Mouse (Mus musculus) embryo, embryonic 10.5 days (tissue): ENCODE measurements around the gene Cradd.

Source experiments
- DNase-seq: peaks from one replicate; pipeline ENCODE4 v3.0.0-alpha.2; 2015; ENCODE audit warnings: low spot score

Cradd gene

DNA sequence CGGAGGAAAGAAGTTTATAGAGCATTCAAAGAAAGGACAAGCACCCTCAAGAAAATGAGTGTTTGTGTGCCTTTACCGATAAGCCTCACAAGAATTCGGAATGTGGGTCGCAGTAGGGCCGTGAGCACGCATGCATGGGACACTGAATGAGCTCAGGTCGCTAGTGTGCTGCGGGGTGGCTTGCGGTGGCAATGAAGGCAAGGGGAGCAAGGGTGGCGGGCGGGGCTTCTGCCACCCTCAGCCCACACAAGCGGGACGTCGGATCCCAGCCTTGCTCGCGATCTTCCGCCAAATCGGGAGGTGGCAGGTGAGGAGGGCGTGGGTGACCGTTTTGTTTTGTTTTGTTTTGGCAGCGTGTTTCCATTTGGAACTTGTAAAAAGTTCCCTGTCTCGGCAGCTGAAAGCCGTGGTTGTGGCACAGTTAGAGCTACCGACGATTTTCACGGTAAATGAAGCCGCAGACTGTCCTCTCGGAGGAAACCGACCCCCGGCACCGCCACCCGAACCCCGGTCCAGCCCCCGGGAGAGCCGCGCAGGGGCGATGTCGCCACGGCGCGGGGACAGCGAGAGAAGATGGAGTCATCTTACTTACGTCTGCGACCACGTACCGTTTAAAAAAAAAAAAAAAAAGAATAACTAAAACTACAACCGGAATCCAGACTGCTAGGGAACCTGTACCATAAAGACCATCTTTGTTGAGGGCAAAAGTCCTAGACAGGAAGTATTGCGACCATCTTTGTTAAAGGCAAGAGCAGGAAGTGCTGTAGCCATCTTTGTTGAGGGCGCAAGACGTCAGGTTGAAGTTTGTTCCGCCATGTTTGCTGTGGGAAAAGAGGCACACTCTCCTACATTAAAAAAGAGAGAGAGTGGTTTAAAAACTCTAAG, at the start of gene Cradd:
Gene Cradd (minus strand): TSS at position 741 of the 885 bp plus-strand sequence.
- peak; percentile 96 for DNase-seq

DNA sequence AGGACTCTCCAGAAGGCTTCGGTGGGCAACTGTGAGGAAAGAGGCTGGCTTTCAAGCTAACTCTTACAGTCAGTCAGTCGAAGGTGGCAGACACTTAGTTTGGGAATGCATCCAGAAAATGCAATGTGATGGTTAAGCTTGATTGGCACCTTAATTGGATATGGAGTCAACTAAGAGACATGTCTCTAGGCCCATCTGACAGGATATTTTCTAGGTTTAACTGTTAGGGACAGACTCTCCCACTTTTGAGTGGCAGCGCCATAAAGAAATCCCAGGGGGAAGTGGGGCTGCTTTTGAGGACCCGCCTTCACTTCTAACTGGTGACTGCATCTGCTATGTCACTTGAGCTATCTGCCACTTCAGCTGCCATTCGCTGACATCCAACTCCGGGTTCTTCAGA, 49.4 kb upstream of the Cradd start:
- DNase-seq = no peak

DNA sequence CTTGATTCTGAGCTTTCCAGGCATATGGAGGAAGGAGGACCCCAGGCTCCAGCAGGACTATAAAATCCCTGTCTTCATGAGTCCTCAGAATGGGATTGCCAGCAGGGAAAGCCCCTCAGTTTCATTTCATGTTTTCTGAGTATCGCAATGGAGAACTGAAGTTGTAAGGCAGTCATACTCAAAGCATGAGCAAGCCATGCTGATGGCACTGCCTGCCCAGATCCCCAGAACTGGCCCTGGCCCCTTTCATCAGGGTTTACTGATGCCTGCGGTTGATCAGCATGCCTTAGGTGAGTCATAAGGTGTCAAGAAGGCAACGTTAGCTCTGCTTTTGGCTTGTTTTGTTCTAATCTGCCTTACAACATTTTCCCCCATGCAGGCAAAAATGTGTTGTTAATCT, 48.0 kb upstream of the Cradd start:
- DNase-seq = no peak

DNA sequence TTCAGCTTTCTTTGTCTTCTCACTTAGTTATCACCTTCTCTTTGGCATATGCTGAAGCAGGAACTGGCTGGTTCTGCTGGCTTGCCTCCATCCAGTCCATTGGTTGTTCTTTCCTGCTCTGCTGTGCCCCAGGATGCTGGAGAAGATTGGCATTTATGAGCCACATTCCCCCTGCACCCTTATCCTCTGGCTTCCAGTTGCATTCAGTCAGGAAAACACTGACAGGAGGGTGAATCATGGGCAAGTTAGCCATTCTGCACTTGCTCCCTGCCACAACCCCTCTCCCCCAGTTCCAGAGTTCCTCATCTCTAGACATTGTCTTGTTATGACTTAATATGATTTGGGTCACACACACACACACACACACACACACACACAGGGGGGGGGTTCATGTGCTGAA, 45.3 kb upstream of the Cradd start:
- no peak for DNase-seq

DNA sequence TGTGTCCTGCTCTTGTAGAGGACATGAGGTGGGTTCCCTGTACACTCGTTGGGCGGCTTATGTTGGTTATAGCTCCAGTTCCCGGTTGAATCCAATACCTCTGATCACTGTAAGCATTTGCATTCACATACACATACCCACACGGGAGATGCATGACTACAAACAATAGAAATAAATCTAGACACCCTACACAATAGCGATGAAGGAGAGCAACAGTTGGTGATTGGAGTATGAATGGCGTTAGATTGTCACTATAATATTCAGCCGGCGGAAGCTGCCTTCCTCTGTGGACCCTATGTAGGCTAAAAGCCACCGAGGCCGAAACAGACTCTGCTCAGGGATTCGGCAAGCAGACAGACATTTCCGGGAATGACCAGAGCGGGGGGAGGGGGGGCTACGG, 44.2 kb upstream of the Cradd start:
- no peak for DNase-seq

DNA sequence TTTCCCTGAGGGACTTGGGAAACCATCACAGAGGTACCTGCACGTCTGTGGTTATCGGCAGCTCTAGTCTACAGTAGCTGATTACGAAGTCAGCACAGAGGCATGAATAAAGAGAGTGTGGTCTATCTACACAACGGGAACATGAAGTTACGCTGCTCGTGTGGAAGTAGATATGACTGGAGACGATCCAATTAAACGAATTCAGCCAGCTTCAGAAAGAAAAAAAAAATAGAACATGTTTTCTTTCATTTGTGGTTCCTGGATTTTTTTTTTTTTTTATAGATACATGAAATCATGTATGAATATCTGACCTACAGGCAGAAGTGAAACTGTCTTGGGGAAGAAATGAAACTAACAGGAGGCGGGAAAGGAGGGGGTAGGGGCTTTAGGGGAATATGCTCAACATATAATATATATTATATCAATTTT, 43.7 kb upstream of the Cradd start:
- no peak for DNase-seq

DNA sequence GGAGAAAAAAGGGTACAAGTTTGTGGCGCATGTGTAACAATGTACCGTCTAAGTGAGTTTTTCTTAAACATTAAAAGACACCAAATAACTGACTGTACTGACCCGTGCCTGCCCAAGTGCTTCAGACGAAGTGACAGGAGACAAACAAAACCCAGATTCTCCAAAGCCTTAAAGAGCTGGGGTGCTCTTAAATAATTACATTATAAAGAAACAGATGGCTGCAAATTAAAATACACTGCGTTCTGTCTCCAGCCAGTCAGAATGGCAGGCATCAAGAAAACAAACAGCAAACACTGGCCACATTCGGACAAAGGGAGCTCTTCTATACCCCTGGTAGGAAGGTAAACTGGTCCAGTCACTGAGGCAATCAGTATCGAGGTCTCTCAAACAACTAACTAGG, 43.3 kb upstream of the Cradd start:
- no peak for DNase-seq

DNA sequence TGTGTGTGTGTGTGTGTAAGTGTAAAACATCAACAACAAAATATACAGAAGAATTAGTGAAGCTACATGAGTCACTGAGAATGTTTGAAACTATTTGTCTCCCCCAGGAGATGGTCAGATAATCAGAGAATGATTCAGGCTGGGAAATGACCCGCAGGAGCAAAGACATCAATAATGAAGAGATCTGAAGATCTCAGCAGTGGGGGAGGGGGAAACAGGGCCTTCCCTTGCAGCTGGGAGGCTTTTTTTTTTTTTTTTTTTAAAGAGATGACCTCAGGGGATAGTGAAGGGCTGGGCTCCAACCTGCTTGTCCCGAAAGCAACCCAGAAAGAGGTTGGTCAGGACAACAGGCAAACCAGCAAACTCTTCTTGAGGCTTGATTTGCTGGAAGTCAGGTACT, 38.4 kb upstream of the Cradd start:
- DNase-seq = peak; percentile 36

DNA sequence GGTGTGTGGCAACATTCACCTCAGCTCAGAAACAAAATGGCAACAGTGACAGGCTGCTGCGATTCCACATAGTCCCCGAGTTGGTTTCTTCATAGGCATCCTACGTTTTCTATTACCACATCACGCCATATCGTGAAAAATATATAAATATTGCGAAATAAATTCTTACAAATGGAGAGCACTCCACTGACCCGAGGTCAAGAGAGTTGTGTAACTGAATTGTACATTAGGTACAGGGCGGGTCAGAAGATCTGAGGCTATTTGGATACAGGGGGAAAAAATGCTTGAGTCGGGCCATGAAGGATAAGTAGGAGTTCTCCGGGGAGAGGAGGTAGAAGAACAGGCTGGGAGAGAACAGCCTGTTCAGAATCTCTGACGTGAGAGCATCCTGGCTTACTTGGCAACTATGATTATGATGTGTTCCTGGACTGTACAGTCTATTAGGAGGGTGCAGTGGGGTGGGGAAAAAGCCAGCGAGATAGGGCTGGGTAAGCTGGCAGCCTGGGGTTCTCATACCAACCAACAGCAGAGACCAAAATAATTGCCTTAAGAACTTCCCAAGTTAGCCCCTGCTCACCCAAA, 37.4 kb upstream of the Cradd start:
- no peak for DNase-seq

DNA sequence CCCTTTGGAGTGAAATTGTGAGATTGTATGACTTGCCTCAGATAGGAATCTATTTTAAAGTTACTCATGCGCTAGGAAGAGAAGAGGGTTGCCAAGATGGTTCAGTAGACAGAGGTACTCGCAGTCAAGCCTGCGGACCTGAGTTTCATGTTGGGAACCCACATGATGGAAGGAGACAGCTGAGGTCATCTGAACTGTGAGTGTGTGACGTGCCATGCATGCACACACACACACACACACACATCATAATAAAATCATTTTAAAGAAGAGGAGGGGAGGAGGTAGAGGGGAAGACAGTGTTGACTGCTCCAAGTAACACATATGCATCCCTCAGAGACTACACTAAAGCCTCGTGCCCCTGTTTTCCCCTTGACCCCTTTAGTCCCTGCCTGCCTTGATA, 36.1 kb upstream of the Cradd start:
- no peak for DNase-seq

DNA sequence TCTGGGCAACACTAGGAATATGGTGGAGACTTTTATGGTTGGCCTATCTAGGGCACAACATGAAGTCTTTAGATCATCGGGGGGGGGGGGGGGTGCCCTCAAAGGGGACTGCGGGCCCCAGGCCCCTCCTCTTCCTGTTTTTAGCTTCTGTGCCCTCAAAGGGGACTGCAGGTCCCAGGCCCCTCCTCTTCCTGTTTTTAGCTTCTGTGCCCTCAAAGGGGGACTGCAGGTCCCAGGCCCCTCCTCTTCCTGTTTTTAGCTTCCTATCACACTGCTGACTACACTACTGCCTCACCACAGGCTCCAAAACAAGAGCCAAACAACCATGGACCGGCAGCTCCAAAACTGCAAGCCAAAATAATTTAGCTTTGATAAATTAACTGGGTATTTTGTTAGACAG, 33.8 kb upstream of the Cradd start:
- no peak for DNase-seq

DNA sequence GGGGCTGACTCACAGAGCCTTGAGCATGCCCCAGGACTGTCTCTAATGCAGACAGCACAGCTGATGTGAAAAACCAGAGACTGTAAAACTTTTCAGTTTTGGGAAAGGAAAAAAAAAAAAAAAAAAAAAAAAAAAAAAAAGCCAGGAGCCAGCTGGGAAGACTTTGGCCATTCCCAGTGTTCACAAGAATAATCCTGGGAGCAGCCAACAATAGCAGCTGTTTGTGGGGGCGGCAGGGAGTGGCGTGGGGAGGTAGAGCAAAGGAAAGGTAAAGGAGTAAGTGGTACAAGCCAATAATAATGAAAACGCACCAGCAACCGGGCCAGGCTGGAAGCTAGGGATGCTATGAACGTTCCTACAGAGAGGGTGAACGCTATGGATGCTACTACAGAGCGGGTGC, 32.8 kb upstream of the Cradd start:
- DNase-seq = no peak

DNA sequence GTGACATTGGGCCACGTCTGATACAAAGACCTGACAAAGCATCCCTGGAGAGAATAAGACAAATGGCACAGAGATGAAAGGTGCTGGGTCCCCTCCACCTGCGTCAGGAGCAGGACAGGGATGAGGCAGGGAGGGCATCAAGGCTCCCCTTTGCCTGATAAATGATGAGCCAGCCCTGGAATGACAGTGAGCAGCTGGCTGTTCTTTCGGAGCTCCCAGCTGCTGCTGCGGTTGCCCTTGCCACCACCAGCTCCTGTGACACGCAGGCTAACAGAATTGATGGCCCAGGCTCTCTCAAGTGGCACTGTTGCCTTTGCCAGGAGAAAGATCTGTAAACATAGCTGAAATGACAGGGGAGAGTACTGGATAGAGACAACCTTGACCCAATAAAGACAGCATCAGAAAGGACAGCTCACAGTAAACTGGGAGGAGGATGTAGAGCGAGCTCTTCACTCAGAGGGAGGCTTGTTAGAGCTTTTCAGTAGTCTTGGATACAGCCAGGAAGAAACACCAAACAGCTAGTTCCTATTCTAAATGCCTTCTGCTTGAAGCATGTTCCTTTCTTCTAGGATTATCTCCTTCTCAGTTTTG, 31.8 kb upstream of the Cradd start:
- peak; percentile 14 for DNase-seq

DNA sequence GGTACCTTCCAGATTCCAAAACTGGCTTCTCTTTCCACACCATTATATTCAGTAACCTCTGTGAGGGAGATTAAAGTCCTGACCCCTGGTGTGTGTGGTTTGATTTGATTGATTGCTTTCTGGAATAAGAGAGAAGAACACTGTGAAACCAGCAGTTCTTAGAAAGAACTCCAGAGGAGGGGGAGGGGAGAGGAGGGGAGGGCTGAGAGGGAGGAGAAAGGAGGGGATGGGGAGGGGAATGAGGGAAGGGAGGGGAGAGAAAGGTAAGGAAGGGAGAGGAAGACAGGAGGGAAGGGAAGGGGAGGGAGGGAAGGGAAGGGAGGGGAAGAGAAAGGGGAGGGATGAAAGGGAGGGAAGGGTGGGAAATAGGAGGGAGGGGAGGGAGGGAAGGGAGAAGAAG, 30.7 kb upstream of the Cradd start:
- peak; percentile 37 for DNase-seq

DNA sequence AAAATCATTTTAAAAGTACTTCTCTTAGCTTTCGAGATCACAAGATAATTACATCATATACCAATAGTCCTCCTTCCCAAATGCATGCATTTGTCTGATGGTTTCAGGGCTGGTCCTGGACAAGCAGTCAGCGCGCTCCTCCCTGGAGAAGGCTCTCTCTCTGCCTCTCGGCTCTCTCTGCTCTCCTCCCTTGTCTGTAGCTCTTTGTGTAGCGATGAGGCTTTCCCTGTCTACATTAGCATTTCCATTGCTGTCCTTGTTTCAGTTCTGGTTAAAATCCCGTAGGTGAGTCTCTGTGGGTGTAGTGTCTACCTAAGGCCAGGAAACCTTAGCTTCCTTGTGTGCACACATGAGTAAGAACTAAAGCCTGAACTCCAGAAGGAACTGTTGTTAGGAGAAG, 30.1 kb upstream of the Cradd start:
- DNase-seq = no peak

DNA sequence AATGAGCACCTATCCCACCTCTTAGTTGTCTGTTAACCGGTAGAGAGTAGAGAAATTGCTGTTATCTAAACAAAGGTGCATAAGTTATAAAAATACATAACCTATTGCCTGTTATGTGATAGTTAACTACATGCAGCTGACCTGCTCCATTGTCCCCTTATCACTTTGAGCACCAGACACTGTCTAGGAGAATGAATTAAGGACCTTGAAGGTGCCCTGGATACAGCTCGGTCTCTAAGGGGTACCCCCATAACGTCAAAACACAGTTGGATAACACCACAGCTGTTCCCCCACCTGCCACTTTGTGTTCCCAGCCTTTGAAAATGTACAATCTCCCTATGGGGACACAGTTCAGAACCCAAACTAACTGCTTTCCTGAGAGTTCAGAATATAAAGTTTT, 24.5 kb upstream of the Cradd start:
- no peak for DNase-seq

DNA sequence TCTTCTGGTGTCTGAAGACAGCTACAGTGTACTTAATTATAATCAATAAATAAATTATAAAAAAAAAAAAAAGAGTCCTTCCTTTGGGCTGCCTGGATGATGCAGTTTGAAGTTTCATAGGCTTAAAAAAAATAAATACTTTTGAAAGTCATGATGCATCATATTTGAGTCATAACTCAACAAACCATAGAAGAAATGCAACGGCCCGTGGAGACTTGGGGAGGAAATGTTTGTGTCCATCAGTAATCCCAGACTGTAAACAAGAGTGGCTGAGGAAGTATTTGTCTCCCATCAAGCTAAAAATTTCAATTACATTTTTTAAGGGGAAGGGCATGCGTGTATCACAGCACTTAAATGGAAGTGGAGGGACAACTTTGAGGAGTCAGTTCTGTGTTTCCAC, 23.8 kb upstream of the Cradd start:
- DNase-seq = no peak

DNA sequence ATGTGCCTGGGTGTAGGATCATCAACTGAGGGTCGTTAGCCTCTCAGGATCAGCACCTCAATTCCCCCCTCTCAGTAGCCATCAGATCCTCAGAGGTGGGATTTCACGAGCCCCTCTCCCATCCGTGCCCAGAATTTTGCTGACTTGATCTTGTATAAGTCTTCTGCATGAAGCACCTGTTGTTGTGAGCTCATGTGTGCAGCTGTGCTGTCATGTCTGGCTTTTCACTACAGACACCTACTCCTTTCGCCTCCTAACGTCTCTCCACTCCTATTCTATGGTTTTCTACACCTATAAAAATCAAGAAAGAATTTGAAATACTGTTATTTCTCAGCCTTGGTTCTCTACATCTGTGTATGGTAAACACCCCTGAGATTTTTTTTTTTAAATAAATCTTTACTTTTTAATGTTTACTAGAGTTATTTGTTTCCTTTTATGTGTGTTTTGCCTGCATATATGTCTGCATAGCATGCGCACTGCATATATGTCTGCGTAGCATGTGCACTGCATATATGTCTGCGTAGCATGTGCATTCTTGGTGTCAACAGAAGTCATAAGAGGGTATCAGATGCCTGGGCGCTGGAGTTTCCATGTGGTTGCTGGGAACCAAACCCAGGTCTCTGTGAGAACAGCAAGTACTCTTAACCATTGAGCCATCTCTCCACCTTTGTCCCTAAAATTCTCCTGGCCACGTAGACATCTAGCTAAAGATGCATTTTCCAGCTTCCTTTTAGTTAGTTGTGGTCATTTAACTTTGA, 19.1 kb upstream of the Cradd start:
- DNase-seq = no peak

DNA sequence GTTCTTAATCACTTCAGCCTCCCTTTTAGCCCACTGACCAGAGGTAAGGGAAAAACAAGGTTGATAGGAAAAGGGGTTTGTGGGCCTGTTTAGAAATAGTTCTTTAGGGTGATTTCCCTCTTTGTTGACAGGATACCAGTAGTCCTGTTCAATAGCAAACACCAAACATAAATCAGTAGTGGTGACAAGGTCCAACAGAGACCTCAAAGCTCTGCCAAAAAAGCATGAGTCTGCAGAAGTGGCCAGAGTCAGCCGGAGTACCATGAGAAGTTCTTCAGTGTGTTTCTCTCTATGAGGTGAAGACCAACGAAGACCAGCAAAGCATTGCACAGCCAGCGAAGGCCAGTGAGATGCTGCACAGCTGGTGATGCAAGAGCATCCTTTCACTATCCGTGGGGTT, 16.7 kb upstream of the Cradd start:
- no peak for DNase-seq

DNA sequence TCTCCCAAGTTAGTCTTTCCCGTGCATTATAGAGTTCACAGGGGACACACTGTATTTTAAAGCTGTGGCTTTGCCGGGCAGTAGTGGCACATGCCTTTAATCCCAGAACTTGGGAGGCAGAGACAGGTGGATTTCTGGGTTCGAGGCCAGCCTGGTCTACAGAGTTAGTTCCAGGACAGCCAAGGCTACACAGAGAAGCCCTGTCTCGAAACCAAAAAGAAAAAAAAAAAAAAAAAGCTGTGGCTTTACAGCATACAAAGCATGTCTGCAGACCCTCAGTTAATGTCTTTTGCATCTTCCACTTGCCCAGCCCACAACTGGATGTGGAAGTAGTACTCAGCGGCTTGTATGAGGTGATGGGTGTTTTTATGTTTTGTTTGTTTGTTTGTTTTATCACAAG, 13.7 kb upstream of the Cradd start:
- DNase-seq = no peak

DNA sequence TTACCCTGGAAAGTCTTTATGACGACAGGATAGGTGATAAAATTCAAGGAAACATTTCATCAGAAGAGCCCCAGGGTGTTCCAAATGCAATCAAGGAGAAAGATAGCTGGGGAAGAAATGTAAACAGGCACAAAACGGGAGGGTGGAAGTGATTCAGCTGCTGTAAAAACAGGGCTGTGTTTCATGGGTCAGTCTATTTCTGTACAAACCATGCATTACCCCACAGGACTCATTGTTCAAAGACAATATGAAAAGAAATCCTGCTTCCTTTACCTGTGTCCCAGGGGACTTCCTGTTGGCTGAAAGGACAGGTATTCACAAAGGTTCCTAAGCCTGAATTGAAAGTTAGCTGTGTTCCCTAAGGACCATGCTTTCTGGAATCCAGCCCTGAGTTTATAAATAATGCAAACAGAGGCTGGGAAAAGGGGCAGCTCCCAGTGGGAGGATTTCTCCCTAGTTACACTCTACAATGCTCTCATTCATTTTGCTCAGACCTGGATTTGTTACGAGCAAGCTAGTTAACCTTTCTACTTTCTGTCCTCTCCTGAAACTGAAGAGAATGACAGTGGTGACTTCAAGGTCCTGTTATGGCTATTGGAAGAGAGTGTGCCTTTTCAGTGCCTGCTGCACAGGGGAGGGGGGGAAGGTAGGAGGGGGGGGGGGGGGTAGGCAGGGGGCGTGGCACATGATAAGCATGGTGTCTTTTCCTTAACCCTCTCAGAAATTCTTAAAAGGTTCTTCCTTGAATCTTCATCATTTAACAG, 13.0 kb upstream of the Cradd start:
- DNase-seq = no peak

DNA sequence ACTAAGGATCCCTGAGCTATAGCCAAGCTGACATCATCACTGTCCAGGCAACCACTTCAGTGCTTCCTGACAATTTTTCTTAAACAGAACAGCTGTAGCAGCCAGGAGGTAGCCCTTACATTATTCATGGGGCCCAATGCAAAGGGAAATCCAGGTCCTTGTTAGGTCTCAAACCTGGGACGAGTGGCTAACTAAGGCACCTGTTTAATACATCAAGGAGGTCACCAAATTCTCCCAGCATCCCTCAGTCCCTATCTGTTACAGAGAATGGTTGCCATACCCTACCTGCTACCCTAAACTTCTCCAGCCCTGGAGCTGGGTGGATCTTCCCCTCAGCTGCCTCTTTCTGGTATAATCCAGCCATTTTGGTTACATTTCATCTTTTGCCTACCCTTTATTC, 10.9 kb upstream of the Cradd start:
- no peak for DNase-seq
